Mouse (Mus musculus) heart, adult 2 months (tissue): ENCODE measurements around the gene Apoc1. TPM values are rescaled to one million over a fixed set of nuclear protein-coding genes. Genes with fewer than 3 reads are reported as not detected.

Source experiments
- DNase-seq, 2 experiments: peaks; one replicate each; pipeline ENCODE4 v3.0.0; 2021
- H3K27ac ChIP-seq: fragments of 200-600 bp; 2 replicates; pipeline ENCODE4 v1.8.1; 2022
- H3K27me3 ChIP-seq: fragments of 200-500 bp; 2 replicates; pipeline ENCODE4 v1.6.1; 2012; ENCODE audit warnings: mild to moderate bottlenecking, low read length, inconsistent platforms, mixed read lengths; ENCODE audit not compliant: control insufficient read depth, insufficient read depth
- H3K36me3 ChIP-seq: fragments of 200-500 bp; 2 replicates; pipeline ENCODE4 v1.6.1; 2012; ENCODE audit warnings: low read length, inconsistent platforms; ENCODE audit not compliant: control insufficient read depth, insufficient read depth
- H3K4me1 ChIP-seq: fragments of 200-500 bp; 2 replicates; pipeline ENCODE4 v1.6.1; 2011; ENCODE audit warnings: low read length; ENCODE audit not compliant: control insufficient read depth, insufficient read depth
- H3K4me3 ChIP-seq: fragments of 200-600 bp; 2 replicates; pipeline ENCODE4 v1.8.1; 2022
- H3K79me2 ChIP-seq: fragments of 200-500 bp; replicated peaks from 2 replicates; pipeline ENCODE4 v1.6.1; 2012; ENCODE audit warnings: mild to moderate bottlenecking, inconsistent platforms, low read length, moderate library complexity, mixed read lengths; ENCODE audit not compliant: control insufficient read depth, insufficient read depth
- H3K9ac ChIP-seq: fragments of 200-500 bp; 2 replicates; pipeline ENCODE4 v1.6.1; 2012; ENCODE audit warnings: low read depth, mild to moderate bottlenecking, control low read depth, inconsistent platforms, low read length, mixed read lengths
- CTCF ChIP-seq: fragments of 200-600 bp; IDR thresholded peaks from 2 replicates; pipeline ENCODE4 v1.8.1; 2022; ENCODE audit warnings: antibody characterized with exemption, mild to moderate bottlenecking, moderate library complexity
- EP300 ChIP-seq: fragments of 200-500 bp; IDR thresholded peaks from 2 replicates; pipeline ENCODE4 v1.6.1; 2011; ENCODE audit warnings: low read depth, low read length, control low read depth; ENCODE audit not compliant: insufficient read depth
- POLR2A ChIP-seq: fragments of 200-500 bp; IDR thresholded peaks from 2 replicates; pipeline ENCODE4 v1.6.1; 2011; ENCODE audit warnings: mild to moderate bottlenecking, low read depth, low read length, control low read depth; ENCODE audit not compliant: insufficient read depth
- WGBS: fragments of 180-500 bp; shearing (Covaris S2); methylation state at CpG from one replicate; pipeline ENCODE4 v1.1.7; 2018; 5-methylcytosine and 5-hydroxymethylcytosine counted together
- intact Hi-C: fragments of 180-260 bp; cut with DNase I; formaldehyde crosslinking; loops from one replicate; pipeline ENCODE4 v1.15.1; 2025
- polyA plus RNA-seq: library from polyadenylated mRNA; depleted of rRNA; stranded (reverse); fragments of >200 nt; gene quantifications from 2 replicates; pipeline ENCODE4 v1.2.3, GENCODE M21; 2012
- total RNA-seq, 2 experiments: library from RNA; stranded (reverse); gene quantifications; 2 replicates each; pipeline ENCODE4 v1.2.3; 2021

The Apoc1 gene
- total and polyA plus RNA-seq, 3 experiments = 2.7 to 7.2 (median 4.2) TPM

GRCm38 (mm10) chr7:19713196-19713595 is 20.7 kb upstream of the Apoc1 start:
- WGBS = 36% methylated on average over 4 of the region's 4 CpGs
- Histone ChIP-seq H3K4me3 (no peak overlapping the region), H3K9ac (no peak overlapping the region), H3K4me1 (peaks cover 2% of the 10 kb centered on the region), H3K79me2 (no peaks in the 10 kb centered on the region), H3K27ac (no peak overlapping the region), H3K36me3 (no peaks in the 10 kb centered on the region), H3K27me3 (no peaks in the 10 kb centered on the region)
- TF ChIP-seq POLR2A (no peak), CTCF (peak; percentile 67)
- DNase-seq = no peak
- intact Hi-C loops = loop anchor here (1.0 kb wide), 1 partner anchor 44 kb away; no protein-coding TSS in a partner anchor

GRCm38 (mm10) chr7:19712414-19712813 is 20.0 kb upstream of the Apoc1 start:
- Histone ChIP-seq H3K36me3 (no peaks in the 10 kb centered on the region), H3K79me2 (no peaks in the 10 kb centered on the region), H3K27ac (no peak overlapping the region), H3K4me1 (peaks cover 2% of the 10 kb centered on the region), H3K9ac (no peak overlapping the region), H3K27me3 (no peaks in the 10 kb centered on the region), H3K4me3 (no peak overlapping the region)
- 57% methylated on average over 4 of the region's 4 CpGs for WGBS
- intact Hi-C loops = no loop called here
- TF ChIP-seq CTCF = peak; percentile 68
- no peak for TF ChIP-seq POLR2A
- DNase-seq = no peak

DNA sequence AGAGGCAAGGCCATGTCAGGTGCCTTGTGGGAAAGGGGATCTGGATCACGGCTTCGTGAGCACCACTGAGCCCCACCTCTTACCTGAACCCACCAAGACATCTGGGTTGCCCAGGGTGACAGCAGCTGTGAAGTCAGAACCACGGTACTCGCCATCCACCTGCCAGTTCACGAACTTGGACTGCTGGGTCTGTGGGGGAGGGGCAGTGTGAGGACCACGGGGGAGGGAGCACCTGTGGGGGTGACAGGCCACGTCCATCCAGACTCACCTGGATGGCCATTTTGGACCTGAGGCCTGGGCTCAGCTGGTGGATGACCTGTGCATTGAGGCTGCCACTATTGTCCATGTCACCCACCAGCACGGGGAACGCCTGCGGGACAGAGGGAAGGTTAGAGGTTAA is 18.2 kb upstream of the Apoc1 start:
- Histone ChIP-seq H3K9ac (no peak overlapping the region), H3K27me3 (no peaks in the 10 kb centered on the region), H3K4me3 (no peak overlapping the region), H3K27ac (no peak overlapping the region), H3K4me1 (peaks cover 2% of the 10 kb centered on the region), H3K36me3 (no peaks in the 10 kb centered on the region), H3K79me2 (no peaks in the 10 kb centered on the region)
- TF ChIP-seq EP300 (no peak), POLR2A (no peak), CTCF (no peak)
- DNase-seq = no peak
- WGBS = 90% methylated on average over 10 of the region's 10 CpGs
- intact Hi-C loops = no loop called here

GRCm38 (mm10) chr7:19705271-19705670 is 12.8 kb upstream of the Apoc1 start:
- DNase-seq = no peak
- Histone ChIP-seq H3K4me3 (no peak overlapping the region), H3K79me2 (no peaks in the 10 kb centered on the region), H3K4me1 (peaks cover 9% of the 10 kb centered on the region), H3K36me3 (no peaks in the 10 kb centered on the region; the same call in 1 of the 2 replicates), H3K27me3 (no peaks in the 10 kb centered on the region), H3K27ac (no peak overlapping the region), H3K9ac (no peak overlapping the region)
- 93% methylated on average over 7 of the region's 7 CpGs for WGBS
- intact Hi-C loops = loop anchor here (10.0 kb wide), 1 partner anchor 110 kb away; no protein-coding TSS in a partner anchor
- no peak for TF ChIP-seq EP300
- TF ChIP-seq CTCF = no peak
- no peak for TF ChIP-seq POLR2A

GRCm38 (mm10) chr7:19704475-19704874 is 12.0 kb upstream of the Apoc1 start:
- 91% methylated on average over 4 of the region's 4 CpGs for WGBS
- intact Hi-C loops = loop anchor here (5.0 to 10.0 kb wide), 2 partner anchors 110 to 302 kb away; partner anchors contain the start of genes Ckm and Klc3
- H3K4me3 ChIP-seq = no peak overlapping the region
- TF ChIP-seq CTCF (no peak), EP300 (no peak), POLR2A (no peak)
- H3K9ac ChIP-seq = no peak overlapping the region
- no peaks in the 10 kb centered on the region; the same call in 1 of the 2 replicates for H3K36me3 ChIP-seq
- no peak overlapping the region for H3K27ac ChIP-seq
- DNase-seq = no peak
- H3K27me3 ChIP-seq = no peaks in the 10 kb centered on the region
- no peaks in the 10 kb centered on the region for H3K79me2 ChIP-seq
- H3K4me1 ChIP-seq = peaks cover 13% of the 10 kb centered on the region

- no peak overlapping the region for H3K9ac ChIP-seq
- no peak overlapping the region for H3K27ac ChIP-seq
- WGBS = 94% methylated on average over 16 of the region's 16 CpGs
- no peak for DNase-seq
- no peak overlapping the region for H3K4me3 ChIP-seq
- no peaks in the 10 kb centered on the region for H3K27me3 ChIP-seq
- intact Hi-C loops = loop anchor here (5.0 to 10.0 kb wide), 2 partner anchors 108 to 301 kb away; partner anchors contain the start of genes Ckm and Klc3
- H3K79me2 ChIP-seq = no peaks in the 10 kb centered on the region
- peaks cover 15% of the 10 kb centered on the region for H3K4me1 ChIP-seq
- no peaks in the 10 kb centered on the region; the same call in 1 of the 2 replicates for H3K36me3 ChIP-seq
- TF ChIP-seq EP300 (no peak), POLR2A (no peak), CTCF (no peak)
Observed at GRCm38 (mm10) chr7:19702859-19703555, 10.5 kb upstream of the Apoc1 start.
